Mouse (Mus musculus) adrenal gland, adult 2 months (tissue): Measurements from ENCODE around the gene Mlxipl. TPM values are rescaled to one million over a fixed set of nuclear protein-coding genes. Genes with fewer than 3 reads are reported as not detected.
A peak's percentile ranks its signal among the peaks of the same experiment; 100 is the strongest.

ENCODE experiments used
- DNase-seq: peaks from one replicate; pipeline ENCODE4 v3.0.0; 2021
- polyA plus RNA-seq: library from polyadenylated mRNA; depleted of rRNA; stranded (reverse); fragments of >200 nt; gene quantifications from 2 replicates; pipeline ENCODE4 v1.2.3, GENCODE M21; 2012; rRNA removed
- total RNA-seq, 2 experiments: library from RNA; stranded (reverse); gene quantifications; 2 replicates each; pipeline ENCODE4 v1.2.3; 2021

Gene Mlxipl
- total and polyA plus RNA-seq, 3 experiments: 49.2 to 127 (median 91.7) TPM

DNA sequence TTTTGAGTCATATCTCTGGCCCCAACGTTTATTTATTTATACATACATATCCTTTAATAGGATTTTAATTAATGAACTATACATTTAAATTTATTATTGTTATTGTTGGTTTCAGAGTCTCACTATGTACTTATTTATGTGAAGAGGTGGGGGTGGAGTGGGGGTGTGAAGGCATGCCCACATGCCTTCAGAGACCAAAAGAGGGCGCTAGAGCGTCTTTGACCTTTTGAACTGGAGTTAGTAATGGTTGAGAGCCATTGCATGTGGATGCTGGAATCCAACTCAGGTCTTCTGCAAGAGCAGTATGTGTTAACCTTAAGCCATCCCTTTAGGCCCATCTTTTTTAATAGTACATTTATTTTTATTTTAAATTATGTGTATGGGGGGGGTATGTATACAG lies 95.9 kb downstream of the Mlxipl start:
- DNase-seq: peak; percentile 35

DNA sequence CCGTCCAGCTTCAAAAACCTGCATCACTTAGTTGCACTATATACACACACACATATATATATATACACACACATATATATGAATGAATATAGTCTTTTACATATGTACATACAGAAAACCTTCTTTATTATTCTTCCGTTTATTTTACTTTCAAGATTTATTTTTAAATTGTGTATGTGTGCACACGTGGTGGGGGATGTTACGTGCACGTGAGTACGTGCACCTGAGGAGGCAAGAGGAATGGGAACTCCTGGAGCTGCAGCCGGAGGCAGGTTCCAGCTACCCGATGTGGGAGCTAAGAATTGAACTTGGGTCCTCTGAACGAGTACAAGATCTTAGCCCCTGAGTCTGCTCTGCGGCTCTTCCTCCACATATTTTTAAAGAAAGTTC lies 96.5 kb downstream of the Mlxipl start:
- DNase-seq: no peak

DNA sequence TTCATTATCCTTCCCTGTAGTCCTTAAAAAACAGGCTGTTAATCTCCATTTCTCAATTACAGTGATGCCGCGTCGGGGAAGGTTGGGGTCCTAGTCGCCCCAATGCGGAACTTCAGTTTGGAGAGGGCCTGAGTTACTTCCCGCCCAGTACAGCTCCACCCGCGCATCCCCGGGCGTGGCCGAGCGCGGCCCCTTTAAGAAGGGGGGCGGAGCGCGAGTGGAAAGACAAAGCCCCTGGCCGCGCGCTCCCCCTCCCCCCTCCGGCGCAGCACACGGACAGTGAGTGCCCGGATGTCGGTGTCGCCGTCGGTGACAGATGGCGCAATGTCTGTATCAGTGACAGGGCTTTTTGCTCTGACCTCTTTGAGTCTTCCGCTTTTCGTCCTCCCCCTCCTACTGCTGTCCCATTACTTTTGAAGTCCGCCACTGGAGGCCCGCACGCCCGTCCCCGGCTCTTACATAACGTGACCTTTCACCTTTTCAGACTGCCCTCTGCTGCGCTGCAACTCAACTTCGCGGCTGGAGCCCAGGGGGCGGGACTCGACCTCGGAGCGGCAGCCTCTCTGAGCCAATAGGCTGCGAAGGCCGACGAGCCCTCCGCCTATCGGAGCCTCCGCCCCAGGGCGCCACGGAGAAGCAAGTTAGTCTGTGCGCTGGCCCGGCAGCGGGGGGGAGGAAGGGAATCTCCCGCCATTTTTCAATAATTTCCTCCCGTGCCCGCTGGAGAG lies 97.1 kb downstream of the Mlxipl start, which contains the start of gene Baz1b:
TSS of gene Baz1b (plus strand) at position 644 of the 728 bp plus-strand sequence.
- DNase-seq: peak; percentile 99

DNA sequence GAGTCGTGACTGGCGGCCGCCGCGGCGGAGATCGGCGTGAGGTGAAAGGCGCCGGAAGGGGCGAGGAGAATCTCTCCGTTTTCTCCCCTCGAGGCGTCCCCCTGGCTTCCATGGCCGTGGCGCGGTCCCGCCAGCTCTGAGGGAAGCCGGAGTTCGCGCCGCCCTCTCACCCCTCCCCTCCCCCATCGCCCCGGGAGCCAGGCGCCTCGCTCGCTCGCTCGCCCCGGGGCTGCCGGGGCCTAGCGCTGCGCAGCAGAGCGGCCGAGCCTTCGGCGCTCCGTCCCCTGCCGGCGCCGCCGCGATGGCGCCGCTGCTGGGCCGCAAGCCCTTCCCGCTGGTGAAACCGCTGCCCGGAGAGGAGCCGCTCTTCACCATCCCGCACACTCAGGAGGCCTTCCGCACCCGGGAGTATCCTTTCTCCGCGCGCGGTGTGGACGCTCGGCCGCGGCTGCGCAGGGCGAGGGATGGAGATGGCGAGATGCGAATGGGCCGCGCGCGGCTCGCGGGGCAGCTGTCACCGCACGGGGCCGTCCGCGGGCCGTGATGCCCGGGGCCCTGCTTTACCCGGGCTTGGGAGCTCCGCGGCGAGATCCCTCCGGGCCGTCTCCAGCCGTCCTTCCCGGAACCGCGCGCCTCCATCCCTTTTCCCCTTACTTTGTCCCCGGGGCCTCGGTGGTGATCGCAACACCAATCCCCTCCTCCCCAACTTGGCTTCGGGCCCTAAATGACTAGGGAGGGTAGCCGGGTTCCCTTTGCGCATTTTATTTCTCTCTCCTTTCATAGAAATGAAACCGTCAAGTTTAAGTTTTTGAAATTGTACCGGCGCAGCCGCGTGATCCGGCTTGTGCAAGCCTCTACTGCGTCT lies 97.9 kb downstream of the Mlxipl start:
- peak; percentile 72 for DNase-seq

Other genes starting within 250 kb of the Mlxipl start
- gene Tmem270, start 183.2 kb upstream of the Mlxipl start, total RNA-seq: not detected
- gene Tmem270, start 183.2 kb upstream of the Mlxipl start, polyA plus RNA-seq: not detected in 2 replicates
- gene Cldn13, start 174.4 kb upstream of the Mlxipl start, total RNA-seq: not detected
- gene Cldn13, start 174.4 kb upstream of the Mlxipl start, polyA plus RNA-seq: not detected in 2 replicates
- gene Mettl27, start 157.5 kb upstream of the Mlxipl start, total RNA-seq: 10 to 100 TPM; 23.5 to 33.1 TPM
- gene Mettl27, start 157.5 kb upstream of the Mlxipl start, polyA plus RNA-seq: 22.5 and 39.1 TPM in 2 replicates
- gene Cldn4, start 143.0 kb upstream of the Mlxipl start, total RNA-seq: not detected
- 0.06 TPM in 1 of 2 replicates, not detected in the other for gene Cldn4, start 143.0 kb upstream of the Mlxipl start, polyA plus RNA-seq
- gene Cldn3, start 103.7 kb upstream of the Mlxipl start, total RNA-seq: under 1 TPM; 0.62 to 0.75 TPM
- gene Cldn3, start 103.7 kb upstream of the Mlxipl start, polyA plus RNA-seq: 2.9 and 3.7 TPM in 2 replicates
- 10 to 100 TPM; 51.7 to 52.4 TPM for gene Abhd11, start 80.7 kb upstream of the Mlxipl start, total RNA-seq
- 90.8 and 100.0 TPM in 2 replicates for gene Abhd11, start 80.7 kb upstream of the Mlxipl start, polyA plus RNA-seq
- gene Stx1a, start 66.4 kb upstream of the Mlxipl start, total RNA-seq: 1 to 10 TPM; 5.9 to 7.5 TPM
- gene Stx1a, start 66.4 kb upstream of the Mlxipl start, polyA plus RNA-seq: 23.2 and 31.8 TPM in 2 replicates
- 10 to 100 TPM; 30.7 to 43.3 TPM for gene Dnajc30, start 25.7 kb upstream of the Mlxipl start, total RNA-seq
- gene Dnajc30, start 25.7 kb upstream of the Mlxipl start, polyA plus RNA-seq: 85.4 and 105 TPM in 2 replicates
- gene Bud23, start 24.9 kb upstream of the Mlxipl start, total RNA-seq: 10 to 100 TPM; 46.3 to 62.4 TPM
- gene Bud23, start 24.9 kb upstream of the Mlxipl start, polyA plus RNA-seq: 62.8 and 65.6 TPM in 2 replicates
- 1 to 10 TPM; 1.4 to 4.5 TPM for gene Vps37d, start 11.6 kb upstream of the Mlxipl start, total RNA-seq
- 7.4 and 9.7 TPM in 2 replicates for gene Vps37d, start 11.6 kb upstream of the Mlxipl start, polyA plus RNA-seq
- gene Tbl2, start 59.8 kb downstream of the Mlxipl start, total RNA-seq: 10 to 100 TPM; 22.7 to 35.9 TPM
- gene Tbl2, start 59.8 kb downstream of the Mlxipl start, polyA plus RNA-seq: 8.7 and 9.2 TPM in 2 replicates
- gene Bcl7b, start 78.4 kb downstream of the Mlxipl start, total RNA-seq: 10 to 100 TPM; 77.9 to 95.3 TPM
- 52.4 and 79.9 TPM in 2 replicates for gene Bcl7b, start 78.4 kb downstream of the Mlxipl start, polyA plus RNA-seq
- 10 to 100 TPM; 70.8 to 78.3 TPM for gene Baz1b, start 97.4 kb downstream of the Mlxipl start, total RNA-seq
- gene Baz1b, start 97.4 kb downstream of the Mlxipl start, polyA plus RNA-seq: 26.8 and 30.8 TPM in 2 replicates
- 10 to 100 TPM in 1 of 2 experiments, 1 to 10 TPM in 1; 2.0 to 10.6 TPM for gene Fzd9, start 161.3 kb downstream of the Mlxipl start, total RNA-seq
- gene Fzd9, start 161.3 kb downstream of the Mlxipl start, polyA plus RNA-seq: 9.6 and 14.0 TPM in 2 replicates